Mouse (Mus musculus): ENCODE results near the gene Col25a1.

Col25a1 gene

DNA sequence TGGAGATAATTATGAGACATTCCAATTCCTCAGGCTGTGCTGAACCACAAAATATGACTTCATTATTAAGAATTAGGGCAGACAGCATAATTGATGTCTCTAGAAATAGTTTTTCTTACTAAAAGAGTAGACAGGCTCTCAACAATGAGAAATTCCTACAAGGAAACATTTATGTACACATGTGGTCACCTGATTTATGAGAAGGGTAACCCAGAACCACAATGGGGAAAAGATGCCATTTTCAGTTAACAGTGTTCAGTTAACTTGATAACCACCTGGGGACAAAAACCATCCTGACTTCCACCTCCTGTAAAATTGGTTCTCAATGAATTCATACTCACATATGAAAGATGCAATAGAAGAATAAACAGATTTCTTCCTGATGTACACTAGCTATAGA, 305.7 kb downstream of the Col25a1 start:
- no peak for DNase-seq (ENCODE audit: inconsistent age in 2 of 2, low spot score in 1 of 2)

DNA sequence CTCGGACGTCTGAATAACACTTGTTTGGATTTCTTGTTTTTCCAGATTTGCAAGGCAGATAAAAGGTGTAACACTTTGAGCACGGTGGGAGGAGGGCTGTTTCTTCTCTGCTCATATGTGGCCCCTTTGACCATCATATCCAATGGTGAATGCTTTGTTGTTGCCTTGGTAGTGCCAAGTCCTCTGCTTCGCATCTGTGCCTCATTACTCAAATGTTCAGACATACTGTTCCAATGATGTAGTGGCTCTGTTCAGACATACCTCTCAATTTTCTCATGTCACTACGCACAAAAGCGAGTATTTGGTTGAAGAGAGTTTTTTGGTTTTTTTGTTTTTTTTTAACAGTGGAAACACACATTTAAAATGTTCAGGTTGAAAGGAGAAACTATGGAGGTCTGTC, 308.5 kb downstream of the Col25a1 start:
- no peak for DNase-seq (ENCODE audit: inconsistent age in 2 of 2, low spot score in 1 of 2)

GRCm38 (mm10) chr3:130440689-130441088, 309.4 kb downstream of the Col25a1 start:
- no peak for DNase-seq (ENCODE audit: inconsistent age in 2 of 2, low spot score in 1 of 2)

DNA sequence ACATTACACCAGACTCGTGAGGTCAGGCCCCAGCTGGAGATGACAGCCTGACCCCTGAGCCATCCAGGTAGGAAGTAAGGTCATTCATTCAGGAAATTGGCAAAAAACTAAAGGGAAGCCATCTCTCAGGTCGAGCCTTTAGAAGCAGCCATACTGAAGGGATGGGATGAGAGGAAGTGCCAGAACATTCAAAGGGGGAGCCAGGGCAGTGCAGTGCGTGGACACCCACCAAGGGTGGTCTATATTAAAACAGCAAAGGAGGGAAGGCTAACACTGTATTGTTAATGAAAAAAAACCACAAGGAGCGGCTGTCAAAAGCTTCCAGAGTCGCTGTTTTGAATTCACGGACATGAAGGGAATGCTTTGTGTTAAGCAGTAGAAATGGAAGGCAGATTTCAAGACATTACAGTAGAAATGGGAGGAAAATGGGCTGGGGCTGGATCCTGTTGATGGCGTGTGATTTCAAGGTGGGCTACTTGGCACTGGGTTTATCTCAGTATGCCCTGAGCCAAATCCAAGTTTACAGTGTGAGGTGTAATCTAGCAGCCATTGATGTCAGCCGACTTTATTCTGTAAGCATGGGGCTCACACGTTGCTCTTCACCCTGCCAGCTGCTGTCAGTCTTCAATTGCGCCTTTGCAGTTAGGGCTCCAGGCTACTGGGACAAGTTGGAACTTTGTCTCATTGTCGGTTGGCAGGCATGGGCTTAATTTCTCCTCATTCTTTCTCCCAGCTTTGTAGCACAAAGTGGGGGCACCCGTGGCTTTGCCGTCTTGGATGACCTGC, 312.7 kb downstream of the Col25a1 start:
- DNase-seq (ENCODE audit: inconsistent age in 2 of 2, low spot score in 1 of 2), result no peak

GRCm38 (mm10) chr3:130449864-130450263, 318.6 kb downstream of the Col25a1 start:
- no peak for DNase-seq (ENCODE audit: inconsistent age in 2 of 2, low spot score in 1 of 2)

- no peak for DNase-seq (ENCODE audit: inconsistent age in 2 of 2, low spot score in 1 of 2)
Observed at GRCm38 (mm10) chr3:130465371-130465770, 334.1 kb downstream of the Col25a1 start.

DNA sequence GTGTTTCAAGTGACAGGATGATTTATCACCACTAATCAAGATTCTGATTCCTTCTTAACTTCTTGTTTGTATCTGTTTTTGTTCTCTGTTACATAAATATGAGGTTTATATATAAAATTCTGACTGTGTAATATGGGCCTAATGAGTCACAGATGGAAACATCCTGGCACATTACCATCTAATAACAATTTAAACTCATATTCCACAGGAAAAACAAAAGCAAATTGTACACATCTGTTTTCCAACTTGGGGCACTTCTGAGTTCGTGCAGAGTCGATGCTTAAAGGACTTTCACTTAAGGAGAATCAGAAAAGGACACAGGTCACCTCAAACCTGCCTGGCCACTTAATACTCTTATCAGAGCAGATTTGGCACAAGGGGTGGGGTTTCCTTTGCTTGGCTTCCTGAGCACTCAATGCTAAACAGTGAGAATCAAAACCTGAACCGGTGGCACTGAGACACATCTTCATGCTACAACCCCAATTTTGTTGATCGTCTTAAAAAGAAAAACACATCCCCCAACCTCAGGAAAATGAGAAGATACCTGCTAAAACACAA, 342.0 kb downstream of the Col25a1 start:
- DNase-seq (ENCODE audit: inconsistent age in 2 of 2, low spot score in 1 of 2), result no peak

- DNase-seq (ENCODE audit: inconsistent age in 2 of 2, low spot score in 1 of 2), result no peak
Observed at GRCm38 (mm10) chr3:130473970-130474369, 342.7 kb downstream of the Col25a1 start.

DNA sequence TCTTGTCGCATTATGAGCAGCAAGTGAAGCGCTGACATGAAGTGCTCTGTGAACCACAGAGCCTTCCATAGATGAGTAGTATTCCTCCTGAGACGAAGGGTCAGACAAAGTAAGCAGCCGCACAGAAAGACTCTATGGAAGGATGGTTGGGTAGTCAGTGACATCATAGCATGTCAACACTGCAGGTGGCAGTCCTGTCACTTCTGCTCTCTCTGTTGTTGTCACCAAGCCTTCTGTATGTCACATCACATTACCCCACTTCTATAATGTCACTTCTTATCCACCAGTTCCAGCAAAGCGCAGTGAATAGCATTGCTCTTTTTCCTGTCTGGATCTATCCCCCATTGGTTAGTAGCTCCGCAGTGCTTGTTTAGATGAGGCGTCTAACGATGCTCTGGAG, 351.2 kb downstream of the Col25a1 start:
- no peak for DNase-seq (ENCODE audit: inconsistent age in 2 of 2, low spot score in 1 of 2)

DNA sequence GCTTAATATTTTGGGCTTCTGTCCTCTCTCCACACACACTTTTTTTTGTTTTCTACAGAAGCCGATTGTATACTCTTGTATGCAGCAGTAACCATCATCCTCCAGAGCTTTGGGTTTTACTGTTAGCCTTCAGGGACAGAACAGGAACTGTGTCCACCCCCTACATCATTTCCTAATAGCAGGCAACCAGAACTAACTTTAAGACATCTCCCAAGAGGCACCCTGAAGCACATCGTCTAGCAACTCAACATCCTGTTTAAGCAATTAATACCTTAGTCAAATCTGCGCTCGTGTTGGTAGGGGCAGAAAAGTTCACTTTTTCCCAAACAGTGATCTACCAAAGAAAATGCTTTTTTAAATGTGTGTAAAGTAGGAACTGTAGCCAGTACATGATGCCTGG, 357.5 kb downstream of the Col25a1 start:
- DNase-seq (ENCODE audit: inconsistent age in 2 of 2, low spot score in 1 of 2), result no peak

- DNase-seq (ENCODE audit: inconsistent age in 2 of 2, low spot score in 1 of 2), result no peak
Observed at GRCm38 (mm10) chr3:130494192-130494591, 362.9 kb downstream of the Col25a1 start.

DNA sequence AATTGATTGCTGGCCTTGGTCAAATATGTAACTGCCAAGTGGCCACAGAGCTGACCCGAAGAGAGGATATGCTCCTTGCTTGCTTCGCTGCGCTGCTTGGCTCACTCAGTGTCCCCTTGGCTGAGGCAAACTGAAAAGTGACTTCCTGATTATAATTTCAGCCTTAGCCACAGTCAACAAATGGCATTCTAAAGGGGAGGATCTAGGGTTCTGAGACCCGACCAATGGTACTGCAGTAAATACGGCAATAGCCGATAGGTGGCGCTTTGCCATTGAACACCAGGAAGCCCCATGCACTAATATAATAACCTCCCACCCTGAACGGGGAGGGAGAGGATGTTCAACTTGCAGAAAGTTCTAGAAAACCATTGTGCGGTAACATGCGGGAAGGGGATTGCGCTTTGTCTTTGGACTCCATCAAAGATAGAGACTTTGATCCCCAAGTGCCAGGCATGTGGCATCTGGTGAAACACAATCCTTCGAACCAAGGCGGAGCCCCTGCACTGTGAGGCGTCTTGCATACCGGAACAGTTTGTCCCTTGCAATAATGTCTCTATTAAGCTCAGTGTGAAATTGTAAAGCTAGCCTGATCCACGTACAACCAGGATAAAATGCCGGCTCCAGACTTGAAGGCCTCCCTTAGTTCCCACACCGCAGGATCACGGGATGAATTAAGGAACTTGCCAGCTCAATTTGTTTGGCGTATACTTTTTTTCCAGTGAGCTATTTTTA, 363.5 kb downstream of the Col25a1 start:
- DNase-seq (ENCODE audit: inconsistent age in 2 of 2, low spot score in 1 of 2), result peak in 1 of 2 experiments; percentile 62

GRCm38 (mm10) chr3:130497036-130497435, 365.7 kb downstream of the Col25a1 start:
- DNase-seq (ENCODE audit: inconsistent age in 2 of 2, low spot score in 1 of 2), result no peak

DNA sequence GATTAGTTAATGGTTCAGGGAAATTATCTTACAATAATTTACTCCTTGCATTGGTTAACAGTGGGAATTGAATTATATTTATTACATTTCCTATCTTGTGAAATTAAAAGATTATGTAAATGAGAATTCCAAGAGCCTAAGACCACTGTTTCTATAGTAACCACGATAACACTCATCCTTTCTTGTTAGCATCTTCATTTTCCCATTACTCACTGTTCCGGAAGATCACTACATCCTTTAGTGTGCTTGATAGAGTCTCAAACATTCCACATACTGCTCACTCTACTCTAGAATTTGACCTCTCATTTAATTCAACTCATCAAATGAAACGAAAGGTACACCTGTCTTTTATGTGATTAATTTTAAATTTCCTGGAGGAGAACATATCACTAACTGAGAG, 370.4 kb downstream of the Col25a1 start:
- DNase-seq (ENCODE audit: inconsistent age in 2 of 2, low spot score in 1 of 2), result no peak

DNA sequence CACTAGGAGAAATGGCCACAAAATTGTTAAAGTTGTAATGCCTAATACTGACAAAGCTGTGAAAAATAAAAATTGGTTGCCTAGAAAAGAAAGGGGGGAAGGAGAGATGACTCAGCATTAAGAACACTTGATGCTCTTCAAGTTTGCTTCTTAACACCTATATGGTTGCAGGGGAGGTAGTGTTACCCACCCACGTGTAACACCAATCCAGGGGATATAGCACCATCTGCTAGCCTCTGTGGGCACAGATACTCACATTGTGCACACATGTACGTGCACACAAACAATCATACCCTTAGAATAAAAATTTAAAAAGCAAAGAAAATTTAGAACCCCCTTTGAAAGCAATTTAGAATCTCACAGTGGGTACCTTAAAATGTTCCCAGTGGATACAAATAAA, 377.0 kb downstream of the Col25a1 start:
- no peak for DNase-seq (ENCODE audit: inconsistent age in 2 of 2, low spot score in 1 of 2)

- no peak for DNase-seq (ENCODE audit: inconsistent age in 2 of 2, low spot score in 1 of 2)
Observed at GRCm38 (mm10) chr3:130518457-130518879, 387.2 kb downstream of the Col25a1 start.

DNA sequence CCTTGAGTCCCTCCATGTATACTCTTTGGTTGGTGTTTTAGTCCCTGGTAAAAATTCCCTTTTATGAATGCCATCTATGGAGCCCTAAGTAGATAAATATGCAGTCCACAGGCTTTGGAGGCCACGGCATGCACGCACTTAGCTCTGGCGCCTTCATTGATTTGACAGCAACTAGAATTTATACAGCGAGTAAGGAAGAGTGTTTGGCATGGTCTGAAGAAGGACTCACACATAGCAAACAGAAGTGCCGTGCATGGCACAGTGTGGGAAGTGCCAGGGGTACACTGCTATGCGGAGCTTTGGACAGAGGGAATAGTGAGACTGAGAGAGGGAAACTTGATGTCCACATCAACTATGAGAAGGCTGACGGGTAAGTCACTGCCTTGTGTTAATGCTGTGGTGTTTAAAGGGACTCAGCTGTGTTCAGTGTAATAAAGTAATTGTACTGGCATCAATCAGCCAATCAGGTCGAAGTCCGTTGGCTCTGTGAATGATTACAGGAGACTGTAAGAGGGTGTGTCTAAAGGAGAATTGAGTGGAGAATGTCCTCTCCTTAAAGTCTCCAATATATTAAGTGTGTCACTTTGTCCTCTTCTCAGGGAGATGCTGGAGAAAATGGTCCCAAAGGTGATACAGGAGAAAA, 390.7 kb downstream of the Col25a1 start:
- DNase-seq (ENCODE audit: inconsistent age in 2 of 2, low spot score in 1 of 2), result no peak

- no peak for DNase-seq (ENCODE audit: inconsistent age in 2 of 2, low spot score in 1 of 2)
Observed at GRCm38 (mm10) chr3:130523019-130523418, 391.7 kb downstream of the Col25a1 start.

DNA sequence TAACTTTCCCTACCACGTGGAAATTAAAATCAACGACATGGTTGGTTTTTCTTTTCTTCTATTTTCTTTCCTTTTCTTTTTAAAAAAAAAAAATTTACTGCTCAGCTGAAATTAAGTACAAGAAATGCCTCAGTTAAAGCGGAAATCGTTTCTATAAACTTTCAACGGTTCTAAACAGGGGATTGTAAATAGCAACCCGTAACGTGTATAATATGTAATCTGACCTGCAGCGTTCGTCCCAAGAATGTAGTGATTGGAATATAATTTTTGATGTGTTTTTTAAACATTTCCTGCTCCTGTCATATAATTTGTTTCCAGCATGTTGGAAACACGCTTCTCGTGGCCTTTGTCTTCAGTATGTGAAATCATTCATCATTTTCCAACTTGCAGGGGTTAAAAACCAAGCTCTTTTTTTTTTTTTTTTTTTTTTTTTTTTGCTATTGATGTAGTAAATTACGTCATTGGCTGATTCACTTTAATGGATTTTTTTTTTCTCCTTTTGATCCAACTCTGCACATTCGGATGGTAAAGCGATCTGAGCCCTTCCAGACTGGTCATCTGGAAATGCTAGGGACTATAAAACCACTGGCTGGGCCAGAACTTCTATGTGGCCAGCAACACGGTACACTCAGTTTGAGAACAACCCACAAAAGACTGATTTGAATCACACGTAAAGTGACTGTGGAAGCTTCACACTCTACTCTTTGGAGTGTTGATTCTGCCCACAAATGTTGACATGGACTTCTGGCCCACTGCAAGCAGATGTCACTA, 393.3 kb downstream of the Col25a1 start:
- DNase-seq (ENCODE audit: inconsistent age in 2 of 2, low spot score in 1 of 2), result no peak

GRCm38 (mm10) chr3:130535021-130535420, 403.7 kb downstream of the Col25a1 start:
- DNase-seq (ENCODE audit: inconsistent age in 2 of 2, low spot score in 1 of 2), result no peak

DNA sequence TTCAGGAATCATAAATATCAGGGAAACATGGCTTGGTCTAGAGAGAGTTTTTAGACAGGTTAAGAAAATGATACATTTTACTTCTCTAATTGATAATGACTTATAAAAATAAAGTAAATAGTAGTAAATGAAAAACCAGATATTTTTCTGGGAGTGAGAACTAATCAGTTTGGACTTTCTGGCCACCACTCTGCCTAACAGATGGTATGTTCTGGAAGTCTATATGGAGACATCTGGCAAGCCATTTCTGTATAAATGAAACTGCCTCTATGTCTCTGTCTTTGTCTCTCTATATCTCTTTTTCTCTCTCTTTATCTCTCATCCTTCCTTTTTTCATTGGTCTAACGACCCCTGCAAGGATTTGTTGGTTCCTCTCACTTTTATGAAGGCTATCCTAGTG, 410.2 kb downstream of the Col25a1 start:
- DNase-seq (ENCODE audit: inconsistent age in 2 of 2, low spot score in 1 of 2), result no peak

Data from adrenal gland, adult (tissue).